Mouse (Mus musculus): ENCODE results near the gene Btbd35f28.
"Not testable (repeated sequence)": the region's sequence is repeated elsewhere in the genome, so short reads cannot be mapped to it uniquely, and the experiment has no call there.

The Btbd35f28 gene

GRCm38 (mm10) chrX:4196276-4196675, at the start of gene Btbd35f28:
Gene Btbd35f28 (plus strand): TSS chrX:4196576.
- DNase-seq = not testable (repeated sequence)
